Mouse (Mus musculus): ENCODE measurements around the gene Pcp4.

The Pcp4 gene

GRCm38 (mm10) chr16:96469640-96470039 is 2.2 kb downstream of the Pcp4 start:
- no peak for TF ChIP-seq GATA4 (IDR thresholded peaks at IDR 0.05; ENCODE audit: insufficient replicate concordance, low read length)

DNA sequence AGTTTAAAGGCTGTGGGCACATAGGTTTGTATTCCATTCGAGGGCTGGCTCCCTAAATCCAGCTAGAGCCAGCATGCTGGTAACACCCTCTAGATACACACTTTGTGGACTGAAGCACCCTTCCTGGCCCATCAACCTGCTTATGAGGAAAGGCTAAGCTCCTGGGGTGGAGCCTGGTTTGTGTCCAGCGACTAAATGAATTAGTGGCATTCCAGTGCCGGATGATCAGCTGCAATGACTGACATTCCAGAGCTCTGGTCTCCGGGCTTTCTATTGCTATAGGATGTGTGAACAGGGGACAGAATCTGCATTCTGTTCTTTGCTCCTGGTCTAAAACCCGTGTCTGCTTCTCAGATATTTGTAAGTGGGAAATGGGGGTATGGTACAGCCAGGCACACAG is 5.0 kb downstream of the Pcp4 start:
- no peak for TF ChIP-seq GATA4 (IDR thresholded peaks at IDR 0.05; ENCODE audit: insufficient replicate concordance, low read length)

GRCm38 (mm10) chr16:96472816-96473215 is 5.4 kb downstream of the Pcp4 start:
- no peak for TF ChIP-seq GATA4 (IDR thresholded peaks at IDR 0.05; ENCODE audit: insufficient replicate concordance, low read length)

GRCm38 (mm10) chr16:96474185-96474584 is 6.8 kb downstream of the Pcp4 start:
- no peak for TF ChIP-seq GATA4 (IDR thresholded peaks at IDR 0.05; ENCODE audit: insufficient replicate concordance, low read length)

GRCm38 (mm10) chr16:96481791-96482190 is 14.4 kb downstream of the Pcp4 start:
- no peak for TF ChIP-seq GATA4 (IDR thresholded peaks at IDR 0.05; ENCODE audit: insufficient replicate concordance, low read length)

DNA sequence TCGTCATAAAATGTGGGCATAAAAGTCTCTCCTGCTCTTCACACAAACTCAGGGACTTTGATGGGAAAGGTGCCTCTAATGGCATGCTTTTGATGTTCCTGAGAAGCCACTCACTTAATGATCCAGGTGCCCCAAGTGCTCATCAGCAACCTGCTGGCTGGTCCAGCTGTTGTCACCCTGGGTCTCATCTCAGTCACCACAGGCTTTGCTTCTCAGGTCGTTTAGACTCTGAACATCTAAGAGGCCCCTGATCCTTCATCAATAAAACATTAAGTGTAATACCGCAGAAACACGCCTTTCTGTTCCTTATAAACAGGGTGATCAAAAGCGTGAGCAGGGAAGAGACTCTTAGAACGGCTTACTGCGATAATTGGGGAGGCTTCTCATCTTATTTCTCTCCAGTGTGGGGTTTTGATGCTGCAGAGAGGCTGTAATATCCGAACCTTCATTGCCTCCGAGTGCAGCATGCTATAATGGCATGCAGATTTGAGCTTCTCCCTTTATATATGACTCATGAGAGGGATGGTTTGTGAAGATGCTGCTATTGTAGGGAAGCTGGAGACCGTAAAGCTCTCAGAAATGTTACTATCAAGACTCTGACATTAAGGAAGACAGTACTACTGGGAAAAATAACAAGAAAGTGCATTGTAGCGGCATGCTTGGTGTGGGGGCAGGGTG is 19.7 kb downstream of the Pcp4 start:
- TF ChIP-seq GATA4 (IDR thresholded peaks at IDR 0.05; ENCODE audit: insufficient replicate concordance, low read length): no peak

DNA sequence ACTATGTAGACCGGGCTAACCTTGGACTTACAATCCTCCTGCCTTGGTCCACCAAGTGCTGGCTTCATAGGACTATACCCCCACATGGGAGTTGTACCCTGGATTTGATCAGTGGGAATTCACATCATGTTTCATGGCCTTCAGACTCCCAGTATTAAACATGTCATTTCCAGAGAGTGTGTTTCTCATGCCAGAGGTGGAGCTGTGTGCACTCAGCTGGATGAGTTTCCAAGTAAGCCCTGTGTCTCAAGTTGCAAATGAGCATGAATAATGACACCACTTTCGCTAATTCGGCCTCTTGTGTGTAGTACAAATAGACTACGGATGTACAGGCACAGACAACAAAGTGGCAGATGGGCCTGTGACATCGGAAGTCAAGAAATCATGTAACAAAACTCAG is 20.6 kb downstream of the Pcp4 start:
- no peak for TF ChIP-seq GATA4 (IDR thresholded peaks at IDR 0.05; ENCODE audit: insufficient replicate concordance, low read length)

DNA sequence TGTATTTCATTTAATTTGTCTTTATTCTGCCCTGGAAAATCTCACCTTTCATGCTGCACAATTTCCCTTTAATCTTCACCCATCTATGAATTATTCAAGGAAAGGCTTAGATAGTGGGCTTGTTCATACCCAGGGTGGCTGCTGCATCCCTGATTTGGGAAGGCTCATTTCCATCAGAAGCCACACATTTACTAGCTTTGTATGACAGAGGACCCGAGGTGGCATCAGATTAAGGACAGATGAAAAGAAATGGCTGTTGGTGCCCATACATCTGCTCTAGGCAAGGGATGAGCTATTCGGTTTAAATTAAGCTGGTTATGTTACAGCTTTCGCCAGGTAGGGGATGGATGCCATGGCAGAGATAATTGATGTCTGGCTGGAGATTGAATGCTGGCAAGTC is 24.1 kb downstream of the Pcp4 start:
- TF ChIP-seq GATA4 (IDR thresholded peaks at IDR 0.05; ENCODE audit: insufficient replicate concordance, low read length): no peak

DNA sequence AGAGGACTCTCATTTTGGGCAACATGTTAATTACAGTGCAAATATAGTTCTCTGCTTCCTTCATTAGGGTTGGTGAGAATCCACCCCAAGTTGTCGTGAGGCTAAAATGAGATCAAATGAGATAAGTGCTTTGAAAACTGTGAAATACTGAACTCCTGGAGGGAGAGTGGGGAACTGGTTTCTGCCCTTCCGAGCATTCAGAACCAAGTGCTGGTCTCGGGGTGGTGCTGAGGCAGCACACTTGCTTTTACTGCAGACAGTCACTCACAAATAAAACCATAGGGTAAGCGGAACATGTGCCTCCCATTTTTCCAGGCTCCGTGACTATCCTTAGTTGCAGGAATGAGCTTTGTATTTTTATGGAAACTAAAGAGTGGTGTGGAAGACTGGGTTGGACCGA is 26.7 kb downstream of the Pcp4 start:
- no peak for TF ChIP-seq GATA4 (IDR thresholded peaks at IDR 0.05; ENCODE audit: insufficient replicate concordance, low read length)

DNA sequence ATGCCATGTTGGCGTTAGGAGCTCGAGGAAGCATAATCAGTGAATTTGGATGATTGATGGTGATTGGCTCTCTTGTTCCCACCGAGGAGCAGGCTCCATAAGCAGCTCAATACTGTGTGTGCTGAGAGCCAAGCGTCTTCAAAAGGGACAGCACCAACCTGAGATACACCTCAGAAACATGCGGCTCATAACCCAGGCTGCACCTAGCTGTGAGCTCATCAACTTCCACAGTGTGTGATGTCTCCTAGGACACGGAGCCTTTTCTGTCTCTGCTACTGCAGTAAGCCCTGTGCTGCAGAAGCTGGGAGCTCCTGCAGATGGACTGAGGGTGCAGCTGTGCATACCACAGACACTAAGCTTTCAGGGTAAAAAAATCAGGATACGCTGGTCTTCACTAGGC is 31.5 kb downstream of the Pcp4 start:
- no peak for TF ChIP-seq GATA4 (IDR thresholded peaks at IDR 0.05; ENCODE audit: insufficient replicate concordance, low read length)

DNA sequence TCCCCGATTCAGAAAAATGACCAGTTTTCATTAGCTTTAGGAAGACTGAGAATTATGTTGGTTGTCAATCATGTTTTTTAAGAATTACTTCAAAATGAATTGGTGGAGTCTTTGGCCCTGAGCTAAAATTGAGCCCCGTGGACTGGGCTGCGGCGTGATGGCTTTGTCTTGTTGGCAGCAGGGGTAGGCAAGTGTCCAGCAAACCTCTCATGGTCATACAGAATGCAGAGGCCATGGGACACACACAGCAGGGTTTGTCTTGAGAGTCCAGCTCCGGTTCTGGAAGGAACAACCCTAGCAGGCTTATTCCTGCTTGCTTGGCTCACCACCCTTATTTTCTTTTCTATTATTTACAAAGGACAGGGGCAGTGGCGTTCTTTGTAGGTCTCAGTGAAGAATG is 33.8 kb downstream of the Pcp4 start:
- TF ChIP-seq GATA4 (IDR thresholded peaks at IDR 0.05; ENCODE audit: insufficient replicate concordance, low read length): no peak

- TF ChIP-seq GATA4 (IDR thresholded peaks at IDR 0.05; ENCODE audit: insufficient replicate concordance, low read length): no peak
These were observed 35.2 kb downstream of the Pcp4 start for GRCm38 (mm10) chr16:96502586-96502985.

DNA sequence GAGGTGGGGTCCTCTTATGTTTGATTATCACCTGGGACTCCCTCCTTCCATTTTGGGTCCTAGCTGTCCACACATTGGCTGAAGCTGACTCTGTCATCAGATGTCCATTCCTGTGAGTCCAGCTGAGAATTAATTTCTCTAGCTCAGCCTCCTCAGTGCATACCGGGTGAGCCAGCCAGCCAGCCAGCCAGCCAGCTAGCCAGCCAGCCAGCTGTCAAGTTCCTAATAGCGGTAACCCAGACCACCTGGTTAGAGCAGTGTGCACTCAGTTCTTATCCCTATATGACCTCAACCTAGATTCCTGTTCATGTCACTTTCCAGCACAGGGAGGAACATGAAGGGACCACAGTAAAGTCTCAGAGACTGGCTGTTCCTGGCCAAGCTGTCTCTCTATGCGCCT is 47.1 kb downstream of the Pcp4 start:
- no peak for TF ChIP-seq GATA4 (IDR thresholded peaks at IDR 0.05; ENCODE audit: insufficient replicate concordance, low read length)

GRCm38 (mm10) chr16:96527476-96527875 is 60.1 kb downstream of the Pcp4 start:
- TF ChIP-seq GATA4 (IDR thresholded peaks at IDR 0.05; ENCODE audit: insufficient replicate concordance, low read length): no peak

DNA sequence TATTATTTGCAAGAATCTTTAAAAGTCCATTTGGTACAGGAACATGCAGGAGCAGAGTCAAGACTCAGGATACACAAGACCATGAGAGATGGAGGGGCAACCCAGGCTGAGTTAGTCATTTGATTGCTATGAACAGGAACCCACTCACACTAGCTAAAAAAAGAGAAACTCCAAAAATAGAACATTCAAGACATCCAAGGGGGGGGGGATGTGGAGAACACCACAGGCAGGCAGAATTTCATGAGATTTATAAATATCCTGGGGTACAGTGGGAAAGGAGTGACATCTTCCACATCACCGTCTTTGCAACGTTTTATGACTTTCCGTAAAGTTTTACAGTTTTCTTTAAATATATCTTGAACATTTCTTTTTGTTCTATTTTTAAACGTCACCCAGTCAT is 61.1 kb downstream of the Pcp4 start:
- no peak for TF ChIP-seq GATA4 (IDR thresholded peaks at IDR 0.05; ENCODE audit: insufficient replicate concordance, low read length)

- TF ChIP-seq GATA4 (IDR thresholded peaks at IDR 0.05; ENCODE audit: insufficient replicate concordance, low read length): no peak
These were observed 62.6 kb downstream of the Pcp4 start for GRCm38 (mm10) chr16:96529896-96530568.

GRCm38 (mm10) chr16:96530569-96530898 is 63.1 kb downstream of the Pcp4 start:
- no peak for TF ChIP-seq GATA4 (IDR thresholded peaks at IDR 0.05; ENCODE audit: insufficient replicate concordance, low read length)

Measured in liver, adult (tissue).